Mouse (Mus musculus) lung, adult 2 months (tissue): ENCODE data around the gene Gm20696.

Source experiments
- CTCF ChIP-seq: fragments of 200-500 bp; IDR thresholded peaks from 2 replicates; pipeline ENCODE4 v1.5.1; 2011; ENCODE audit warnings: mild to moderate bottlenecking, low read length, control low read depth; ENCODE audit not compliant: insufficient read depth
- POLR2A ChIP-seq: fragments of 200-500 bp; IDR thresholded peaks from 2 replicates; pipeline ENCODE4 v1.6.1; 2011; ENCODE audit warnings: low read depth, mild to moderate bottlenecking, control low read depth, low read length, borderline replicate concordance; ENCODE audit errors: extremely low read depth

GRCm38 (mm10) chr6:99615272-99615751, 51.3 kb downstream of the Gm20696 start:
- TF ChIP-seq POLR2A (no peak), CTCF (no peak)
